Mouse (Mus musculus): Measurements from ENCODE around the gene Chic2.

DNA sequence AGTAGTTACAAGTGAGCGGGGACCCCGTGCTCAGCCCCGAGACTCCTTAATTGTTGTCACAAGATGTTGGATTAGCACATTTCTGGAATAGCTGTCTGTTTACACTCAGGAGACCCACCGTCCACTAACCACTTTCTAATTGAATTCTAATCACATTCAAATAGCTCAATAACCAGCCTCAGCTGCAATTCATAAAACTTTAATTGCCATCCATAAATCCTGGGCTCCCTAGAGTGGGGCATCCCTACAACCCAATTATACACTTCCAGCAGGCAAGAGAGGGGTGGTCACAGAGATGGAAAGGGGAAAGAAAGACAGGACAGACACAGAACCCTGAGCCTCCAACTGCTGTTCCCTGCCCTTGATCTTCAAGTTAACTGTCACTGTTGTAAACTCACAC, 29.6 kb upstream of the Chic2 start:
- no peak for TF ChIP-seq POLR2A (IDR thresholded peaks at IDR 0.05; ENCODE audit: borderline replicate concordance, extremely low read depth, insufficient read depth, insufficient read length, poor library complexity, severe bottlenecking)
- no peak for TF ChIP-seq CTCF (IDR thresholded peaks at IDR 0.05; ENCODE audit: borderline replicate concordance, extremely low read depth, insufficient read depth, insufficient read length)
